Mouse (Mus musculus) frontal cortex, postnatal 36 days (tissue): ENCODE results near the gene Pex14.
"Not testable (repeated sequence)": the region's sequence is repeated elsewhere in the genome, so short reads cannot be mapped to it uniquely, and the experiment has no call there.

ENCODE experiments used
- DNase-seq, 2 experiments: peaks; one replicate each; pipeline ENCODE4 v3.0.0; 2022; ENCODE audit warnings: low spot score in 2 of 2

Gene Pex14

DNA sequence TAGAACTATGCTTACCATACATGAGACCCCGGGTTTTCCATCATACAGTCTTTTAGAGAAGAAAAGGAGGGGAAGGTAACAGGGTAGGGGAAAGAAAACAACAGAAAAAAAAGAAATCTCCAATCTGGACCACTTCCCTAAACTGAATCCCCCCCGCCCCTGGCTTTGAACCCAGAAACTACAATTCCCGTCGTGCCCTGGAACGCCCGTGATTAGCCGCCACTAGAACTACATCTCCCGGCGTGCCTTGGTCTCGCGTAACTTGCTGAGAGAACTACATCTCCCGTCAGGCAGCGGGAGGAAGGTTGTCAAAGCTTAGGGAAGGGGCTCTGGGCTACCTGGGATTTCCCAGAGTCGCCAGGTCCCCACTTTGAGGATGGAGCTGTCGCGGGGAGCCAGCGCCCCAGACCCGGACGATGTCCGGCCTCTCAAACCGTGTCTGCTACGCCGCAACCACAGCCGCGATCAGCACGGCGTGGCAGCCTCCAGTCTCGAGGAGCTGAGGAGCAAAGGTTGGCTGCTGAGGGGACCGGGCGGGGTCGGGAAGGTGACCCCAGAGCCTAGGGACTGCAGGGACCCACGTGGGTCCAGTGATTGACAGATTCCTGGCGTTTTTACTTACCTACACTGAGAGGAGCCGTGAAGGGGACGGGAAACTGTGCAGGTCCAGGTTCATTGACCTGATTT, 4.3 kb upstream of the Pex14 start, which contains the start of gene Dffa:
Gene Dffa, plus strand, starts transcription at position 272 of the 687 bp plus-strand sequence.
- DNase-seq: peak; percentile 89 to 95

GRCm38 (mm10) chr4:149101456-149101855, 1.8 kb upstream of the Pex14 start:
- no peak for DNase-seq

- not testable (repeated sequence) for DNase-seq
Observed at GRCm38 (mm10) chr4:149100449-149100848, 773 bp upstream of the Pex14 start.

DNA sequence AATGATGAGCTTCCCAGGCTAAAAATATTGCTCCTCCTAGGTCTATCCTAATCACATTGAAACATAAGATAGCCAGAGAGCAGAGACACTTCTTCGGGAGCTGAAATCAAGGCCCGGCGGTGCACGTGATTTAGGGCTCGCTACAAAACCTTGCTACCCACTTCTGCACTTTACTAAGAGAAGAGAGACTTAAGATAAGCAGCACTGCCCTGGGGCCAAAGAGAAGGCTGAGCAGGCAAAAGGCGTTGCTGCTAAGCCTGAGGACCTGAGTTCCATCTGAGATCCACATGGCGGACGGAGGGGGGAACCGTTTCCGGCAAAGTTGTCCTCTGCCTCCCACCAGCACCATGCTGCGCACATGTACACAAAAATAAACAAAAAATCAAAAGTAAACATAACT, 1.1 kb downstream of the Pex14 start:
- no peak for DNase-seq

DNA sequence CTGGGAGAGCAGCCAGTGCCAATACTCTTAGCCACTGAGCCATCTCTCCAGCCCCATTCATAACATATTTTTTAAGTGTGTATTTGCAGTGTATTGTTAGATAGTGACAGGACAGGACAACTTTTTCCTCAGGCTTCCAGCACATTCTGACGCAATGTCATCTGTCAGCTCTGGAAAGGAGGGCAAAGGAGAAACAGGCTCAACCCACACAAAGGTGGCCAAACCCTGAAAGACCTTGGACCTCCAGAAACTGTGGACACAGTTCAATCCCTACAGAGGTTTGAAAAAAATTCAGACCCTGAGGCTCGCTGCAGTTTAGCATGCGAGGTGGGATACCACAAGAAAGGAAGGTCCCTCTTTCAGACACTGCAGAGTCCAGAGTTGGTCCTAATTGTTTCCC, 1.7 kb downstream of the Pex14 start:
- DNase-seq: no peak

GRCm38 (mm10) chr4:149091364-149091763, 8.3 kb downstream of the Pex14 start:
- no peak for DNase-seq

DNA sequence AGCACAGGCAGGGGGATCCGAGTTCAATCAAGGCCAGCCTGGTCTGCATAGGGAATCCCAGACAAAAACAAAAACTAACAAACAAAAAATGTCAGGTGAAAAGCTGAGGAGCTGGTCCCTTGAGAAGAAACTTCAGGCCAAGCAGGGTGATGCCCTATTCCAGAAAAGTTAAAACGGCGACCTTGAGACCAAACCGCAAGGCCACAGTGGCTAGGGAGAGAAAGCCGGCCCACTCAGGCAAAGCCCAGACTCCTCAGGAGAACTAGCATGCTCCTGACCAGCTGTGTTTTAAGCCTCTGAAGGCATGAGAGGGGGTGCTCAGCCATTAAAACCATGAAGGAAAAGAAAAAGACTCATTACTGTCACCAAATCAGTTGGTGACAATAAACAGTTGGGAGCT, 14.3 kb downstream of the Pex14 start:
- DNase-seq: no peak

- peak in 1 of 2 experiments; percentile 6 for DNase-seq
Observed at GRCm38 (mm10) chr4:149081528-149081927, 18.1 kb downstream of the Pex14 start.

GRCm38 (mm10) chr4:149080111-149080510, 19.6 kb downstream of the Pex14 start:
- DNase-seq: no peak

GRCm38 (mm10) chr4:149079629-149080028, 20.0 kb downstream of the Pex14 start:
- DNase-seq: no peak

DNA sequence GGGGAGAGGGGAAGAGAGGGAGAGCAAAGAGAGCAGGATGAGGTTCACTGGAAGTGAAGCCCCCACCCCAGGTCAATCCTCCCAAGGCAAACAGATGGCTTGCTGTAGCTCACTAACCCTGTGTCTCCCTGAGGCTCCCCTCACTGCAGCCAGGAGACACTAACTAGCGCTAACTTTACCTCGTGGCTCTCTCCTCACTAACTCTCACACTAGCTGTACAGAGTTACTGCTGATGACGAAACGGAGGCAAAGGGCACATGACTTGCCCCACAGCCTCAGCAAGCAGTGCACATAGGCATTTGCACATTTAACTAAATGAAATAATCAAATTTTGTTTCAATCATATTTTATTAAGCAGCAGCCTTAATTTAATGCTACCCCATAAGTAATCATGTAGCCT, 21.4 kb downstream of the Pex14 start:
- no peak for DNase-seq

DNA sequence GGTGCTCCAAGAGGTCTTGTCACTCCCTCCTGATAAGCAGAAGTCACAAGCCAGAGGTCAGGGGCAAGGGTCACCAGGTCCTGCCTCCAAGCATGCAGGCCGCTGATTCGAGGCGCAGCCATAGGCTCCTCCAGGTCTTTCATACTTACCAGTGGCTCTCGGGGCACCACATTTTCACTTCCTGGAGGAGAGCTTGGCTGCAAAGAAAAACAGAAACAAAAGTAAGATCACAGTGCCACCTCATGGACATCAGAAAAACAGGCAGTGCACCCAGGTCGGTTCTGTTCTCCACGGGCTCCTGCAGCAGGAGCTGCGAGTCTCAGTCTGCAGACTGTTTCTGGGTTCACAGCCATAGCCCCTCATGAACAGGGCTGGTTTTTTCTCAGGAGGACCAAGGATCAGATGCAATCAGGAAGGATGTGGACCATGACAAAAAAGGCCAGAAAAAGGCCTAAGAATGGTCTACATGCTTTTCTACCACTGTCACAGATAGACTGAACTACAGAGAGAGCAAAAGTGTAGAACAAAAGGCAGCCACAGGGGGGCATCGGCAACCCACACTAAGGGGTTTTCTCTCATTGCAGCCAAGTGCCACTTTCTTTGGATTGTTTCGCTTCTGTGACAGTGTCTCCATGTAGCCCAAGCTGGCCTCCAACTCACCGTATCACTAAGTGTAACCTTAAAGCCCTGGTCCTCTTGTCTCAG, 23.7 kb downstream of the Pex14 start:
- peak; percentile 68 to 80 for DNase-seq

GRCm38 (mm10) chr4:149075073-149075472, 24.6 kb downstream of the Pex14 start:
- DNase-seq: no peak

DNA sequence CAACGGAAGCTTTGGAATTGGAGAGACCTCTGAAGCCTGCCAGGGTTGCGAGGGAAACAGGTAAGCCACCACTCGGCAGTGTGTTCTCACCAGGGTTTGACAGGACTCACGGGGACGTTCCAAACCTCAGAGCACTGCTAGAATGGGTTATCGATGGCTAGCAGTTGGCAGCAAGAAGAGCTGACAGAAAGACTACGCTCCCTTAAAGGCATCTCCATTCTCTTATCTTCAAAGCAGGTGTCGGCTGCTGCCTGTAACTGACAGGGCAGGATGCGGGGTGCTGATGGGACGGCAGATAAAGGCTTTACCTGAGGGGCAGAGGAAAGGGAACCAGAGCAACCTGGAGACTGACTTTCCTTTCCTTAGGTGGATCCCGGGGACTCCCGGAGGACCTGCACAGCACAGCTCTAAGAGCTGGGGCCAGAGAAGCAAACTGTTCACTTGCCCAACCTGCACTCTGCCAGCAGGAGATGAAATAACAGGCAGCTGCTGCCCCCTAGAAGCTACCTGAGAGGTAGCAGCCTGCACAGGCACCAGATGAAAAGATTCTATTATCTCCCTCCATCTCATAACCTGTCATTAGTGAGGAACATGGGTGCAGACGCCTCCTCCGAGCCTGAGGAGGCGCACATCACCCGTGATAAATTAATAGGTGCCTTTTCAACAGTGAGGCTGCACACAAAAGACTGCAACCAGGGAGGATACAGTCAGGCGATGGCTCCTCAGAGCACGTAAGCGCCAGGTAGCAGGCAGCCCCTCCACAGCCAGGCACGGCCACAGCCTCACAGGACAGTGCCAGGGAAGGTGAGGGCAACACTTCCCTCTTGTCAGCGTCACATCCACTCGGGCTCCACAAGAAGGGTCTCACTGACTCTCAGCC, 32.8 kb downstream of the Pex14 start:
- DNase-seq: no peak

DNA sequence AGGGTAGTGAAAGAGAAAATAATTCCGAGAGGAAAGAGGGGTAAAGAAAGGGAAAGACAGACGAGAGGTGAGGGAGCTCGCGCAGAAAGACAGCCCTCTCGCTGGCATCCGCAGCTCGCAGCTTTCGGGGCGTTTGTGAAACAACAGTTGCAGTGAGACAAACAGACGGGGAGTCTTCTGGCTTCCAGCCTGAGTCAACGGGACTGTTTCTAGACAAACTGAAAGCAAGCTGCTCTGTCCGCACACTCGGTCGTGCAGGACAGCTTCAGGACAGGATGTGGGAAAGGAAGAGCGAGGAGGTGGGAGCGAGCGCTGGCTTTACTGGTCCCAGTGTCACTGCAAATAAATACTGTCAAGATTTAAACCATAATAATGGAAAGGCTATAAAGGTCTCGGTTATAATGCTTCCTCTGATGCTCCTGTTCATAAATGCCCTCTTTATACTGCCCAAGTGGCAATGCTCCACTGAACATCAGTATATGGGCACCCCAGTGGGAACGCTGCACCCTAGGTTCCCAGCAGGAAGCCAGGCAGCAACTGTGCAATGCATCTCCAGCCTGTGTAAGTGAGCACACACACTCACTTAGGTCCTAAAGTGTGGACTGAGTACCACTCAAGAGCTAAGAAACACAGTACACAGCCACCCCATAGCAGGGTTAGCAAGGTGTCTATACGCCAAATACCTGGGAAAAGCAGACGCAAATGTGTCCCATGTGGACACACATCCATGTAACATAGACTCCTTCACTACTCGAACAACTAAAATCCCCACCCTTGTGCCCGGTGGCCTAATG, 35.4 kb downstream of the Pex14 start:
- no peak for DNase-seq

- no peak for DNase-seq
Observed at GRCm38 (mm10) chr4:149062406-149063318, 37.0 kb downstream of the Pex14 start.

GRCm38 (mm10) chr4:149061432-149061718, 38.3 kb downstream of the Pex14 start:
- DNase-seq: no peak

DNA sequence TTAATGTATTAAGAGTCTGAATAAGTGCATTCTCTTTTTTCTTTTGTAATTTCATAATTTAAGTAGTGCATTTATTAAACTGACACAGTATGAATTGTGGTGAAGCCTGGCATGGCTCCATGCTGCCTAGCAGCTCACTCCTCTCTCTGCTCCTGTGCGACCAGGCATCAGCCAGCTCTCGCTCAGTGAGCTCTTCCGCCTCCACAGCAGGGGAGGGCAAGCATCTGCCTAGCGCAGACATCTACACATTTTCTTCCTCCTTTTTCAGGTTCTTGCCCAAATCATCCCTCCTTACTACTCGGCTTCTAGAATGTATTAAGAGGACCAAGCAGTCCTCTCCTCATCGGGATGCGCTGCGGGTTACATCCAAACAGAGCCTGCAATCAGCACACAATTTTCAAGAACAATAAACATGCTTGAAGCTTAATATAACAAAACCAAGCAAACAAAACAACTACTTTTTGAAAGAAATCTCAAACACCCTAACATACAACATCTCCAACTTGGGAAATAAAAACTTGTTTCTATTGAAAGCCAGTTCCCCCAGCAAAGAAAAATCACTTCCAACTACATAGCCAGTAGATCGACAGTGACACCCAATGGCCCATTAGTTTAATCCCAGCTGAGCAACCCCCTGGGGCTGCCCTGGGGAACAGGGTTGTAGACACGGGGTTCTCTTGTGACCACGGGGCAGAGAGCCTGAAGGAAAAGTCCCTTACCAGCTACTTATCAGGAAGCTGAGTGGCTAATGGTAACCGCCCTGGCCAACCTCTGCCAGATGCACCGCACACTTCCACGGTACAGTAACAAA, 38.9 kb downstream of the Pex14 start:
- peak in 1 of 2 experiments; percentile 9 for DNase-seq

DNA sequence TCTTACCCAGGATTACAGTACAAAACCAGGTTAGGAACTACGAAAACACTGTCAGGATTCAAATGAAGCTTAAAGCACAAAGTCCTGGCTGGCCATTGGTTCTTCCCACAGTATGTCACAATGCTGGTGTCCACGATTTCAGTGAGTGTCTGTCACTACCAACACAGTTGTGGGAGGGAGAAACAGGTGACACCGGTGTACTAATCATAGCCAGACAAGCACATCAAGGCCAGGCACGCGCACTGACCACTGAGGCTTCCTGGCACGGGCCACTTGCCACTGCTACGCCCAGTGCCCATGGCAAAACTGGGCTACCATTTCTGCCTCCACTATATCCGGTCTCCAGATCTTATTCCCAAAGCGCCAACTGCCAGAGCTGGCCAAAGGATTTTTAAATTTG, 40.0 kb downstream of the Pex14 start:
- DNase-seq: no peak

- DNase-seq: peak in 1 of 2 experiments; percentile 31
Observed at GRCm38 (mm10) chr4:149058298-149058697, 41.4 kb downstream of the Pex14 start.
